Mouse (Mus musculus) heart, adult 2 months (tissue): ENCODE data around the gene Vti1a.

ENCODE experiments used
- CTCF ChIP-seq: fragments of 200-600 bp; IDR thresholded peaks from 2 replicates; pipeline ENCODE4 v1.8.1; 2022; ENCODE audit warnings: antibody characterized with exemption, mild to moderate bottlenecking, moderate library complexity
- EP300 ChIP-seq: fragments of 200-500 bp; IDR thresholded peaks from 2 replicates; pipeline ENCODE4 v1.6.1; 2011; ENCODE audit warnings: low read depth, low read length, control low read depth; ENCODE audit not compliant: insufficient read depth
- POLR2A ChIP-seq: fragments of 200-500 bp; IDR thresholded peaks from 2 replicates; pipeline ENCODE4 v1.6.1; 2011; ENCODE audit warnings: mild to moderate bottlenecking, low read depth, low read length, control low read depth; ENCODE audit not compliant: insufficient read depth

DNA sequence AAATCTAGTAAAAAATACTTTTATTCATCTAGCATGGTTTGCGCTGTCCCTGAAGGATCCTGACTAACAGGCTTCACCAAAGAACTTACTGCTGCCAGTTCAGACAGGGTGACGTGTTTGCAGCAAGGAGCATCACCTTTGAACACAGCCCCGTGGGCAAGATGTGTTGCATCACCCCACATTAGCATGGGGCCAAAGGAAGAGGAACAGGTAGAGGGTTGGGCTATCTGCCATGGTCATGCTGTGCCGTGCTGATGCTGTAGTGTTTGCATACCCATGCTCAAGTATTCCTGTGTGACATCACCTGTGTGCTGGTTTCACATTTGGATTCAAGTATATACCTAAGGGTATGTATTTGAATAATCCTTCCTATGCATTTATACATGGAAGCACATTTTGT, 147.6 kb downstream of the Vti1a start:
- TF ChIP-seq CTCF = no peak
- TF ChIP-seq POLR2A = no peak
- no peak for TF ChIP-seq EP300
